Mouse (Mus musculus): ENCODE results near the gene Gm28044.

GRCm38 (mm10) chr13:67332019-67332724 lies 28.2 kb downstream of the Gm28044 start, which contains the start of gene Zfp595:
- peak; percentile 79 for TF ChIP-seq CTCF (IDR thresholded peaks at IDR 0.05; ENCODE audit: low read depth)
- TF ChIP-seq EP300 (optimal IDR thresholded peaks at IDR 0.05) = no peak

Data from stomach, postnatal 0 days (tissue).